Mouse (Mus musculus) v-Abl transformed pro-B cells (cell line): ENCODE results near the gene Rpl27a.

Experiments
- in situ Hi-C, 2 experiments: fragments of 400-800 bp; cut with MboI; formaldehyde crosslinking; loops; one replicate each; pipeline ENCODE4 v1.15.1; 2025; ENCODE audit not compliant: unreplicated experiment in 2 of 2

Gene Rpl27a

DNA sequence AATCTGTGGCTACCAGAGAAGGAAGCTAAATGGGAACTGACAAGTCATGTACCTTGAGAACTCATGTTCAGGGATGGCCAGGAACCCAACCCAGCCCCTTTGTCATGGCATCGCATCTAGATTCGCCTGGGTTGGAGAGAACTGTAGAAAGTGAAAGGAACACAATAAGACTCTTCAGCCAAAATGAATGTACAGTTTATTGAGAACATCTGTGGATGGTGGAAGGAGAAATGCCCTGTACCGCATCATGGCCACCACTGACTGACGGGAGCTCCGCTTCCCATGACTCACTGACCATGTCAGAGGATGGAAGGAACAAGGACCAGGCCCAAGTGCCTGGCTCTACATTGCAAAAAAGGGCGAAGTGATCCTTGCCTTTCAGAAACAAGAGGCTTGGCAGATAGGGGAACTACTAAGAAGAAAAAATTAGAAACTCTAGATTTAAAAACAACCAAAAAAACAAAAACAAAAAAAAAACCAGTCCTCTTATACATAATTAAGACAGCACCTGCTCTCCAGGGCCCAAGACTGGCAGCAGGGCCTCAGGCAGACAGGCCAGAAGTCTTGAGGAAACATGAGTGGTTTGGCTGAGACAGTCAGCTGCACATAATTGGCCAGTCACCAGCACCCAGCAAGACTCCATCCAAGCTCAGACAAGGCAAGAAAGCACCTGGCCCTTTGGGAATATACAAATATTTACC, 4.9 kb downstream of the Rpl27a start:
- in situ Hi-C loops = loop anchor here (25.0 kb wide), 2 partner anchors 538 to 1513 kb away; partner anchors contain the start of genes Ctr9 (in 2 of the 2) and Zfp143 (in 1 of the 2)

DNA sequence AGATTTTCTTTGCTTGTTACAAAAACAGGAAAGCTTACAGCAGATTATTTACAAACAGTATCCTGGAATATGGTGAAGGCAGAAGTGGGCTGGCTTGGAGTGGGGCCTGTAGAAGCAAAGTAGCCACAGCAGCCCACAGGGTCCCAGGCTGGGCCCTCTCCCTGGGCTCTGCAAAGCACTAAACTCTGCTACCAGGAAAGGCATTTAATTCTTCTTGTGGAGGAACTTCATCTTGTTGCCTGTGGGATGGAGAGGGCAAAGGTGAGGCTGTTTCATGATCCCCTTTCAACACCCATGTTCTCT, 5.4 kb downstream of the Rpl27a start:
- in situ Hi-C loops = loop anchor here (25.0 kb wide), 2 partner anchors 538 to 1513 kb away; partner anchors contain the start of genes Ctr9 (in 2 of the 2) and Zfp143 (in 1 of the 2)

DNA sequence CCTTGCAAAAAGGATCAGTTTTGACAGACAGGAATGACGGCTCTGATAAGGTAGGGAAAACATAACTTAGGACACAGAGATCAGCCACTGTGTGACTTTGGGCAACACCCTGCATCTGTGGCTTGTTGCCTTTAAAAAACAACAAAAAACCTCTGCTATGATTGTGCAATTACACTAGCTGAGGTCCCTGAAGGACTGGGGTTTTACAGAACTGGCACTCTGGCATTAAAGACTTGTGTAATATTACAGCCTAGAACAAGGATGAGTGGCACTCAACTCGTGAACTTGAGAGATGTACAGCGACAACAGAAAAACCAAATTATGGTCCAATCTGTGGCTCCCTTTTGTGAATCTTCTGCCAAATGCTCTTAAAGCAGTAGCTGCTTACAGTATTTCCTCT, 5.8 kb downstream of the Rpl27a start:
- in situ Hi-C loops = loop anchor here (5.0 to 25.0 kb wide), 4 partner anchors 93 to 1513 kb away; partner anchors contain the start of genes Ctr9 (in 2 of the 2), Dennd5a (in 1 of the 2) and Zfp143 (in 1 of the 2)

DNA sequence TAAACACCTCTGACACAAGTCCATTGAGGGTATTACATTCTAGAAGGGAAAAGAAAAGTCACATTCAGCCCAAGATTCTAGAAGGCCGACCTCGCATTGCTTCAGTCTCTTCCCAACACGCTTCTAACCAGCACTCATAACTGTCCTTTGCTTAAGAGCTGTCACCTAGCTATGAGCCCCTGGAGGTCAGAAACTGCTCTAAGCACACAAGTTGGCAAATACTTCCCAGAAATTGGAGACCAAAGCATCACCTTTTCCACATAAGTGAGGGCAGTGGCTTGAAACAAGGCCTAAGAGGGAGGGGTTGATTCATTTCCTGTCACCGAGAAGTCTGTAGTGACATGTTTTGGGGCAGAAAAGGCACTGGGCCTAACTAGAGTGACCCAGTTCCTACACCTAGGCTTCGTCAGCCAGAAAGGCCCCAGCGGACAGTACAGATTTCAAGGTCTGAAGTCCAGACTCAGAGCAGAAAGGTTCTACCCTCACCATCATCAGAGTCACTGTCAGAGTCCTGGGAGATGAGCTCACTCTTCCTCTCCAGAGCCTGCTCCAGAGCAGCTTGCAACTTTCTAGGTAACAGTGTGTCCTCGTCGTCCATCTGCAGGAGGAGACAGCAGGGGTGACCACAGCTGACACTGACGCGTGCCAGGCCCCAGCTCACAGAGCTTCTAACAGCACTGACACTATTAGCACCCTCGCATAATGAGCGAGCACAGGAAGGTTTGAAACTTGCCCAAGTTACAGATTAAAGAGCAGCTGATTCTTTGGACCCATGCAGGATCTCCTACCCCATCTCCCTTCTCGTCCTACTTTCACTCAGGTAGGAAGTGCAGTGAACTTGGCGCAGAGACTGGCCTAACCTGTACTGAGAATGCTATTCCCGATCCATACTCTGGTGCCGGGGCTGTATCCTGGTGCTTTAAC, 7.1 kb downstream of the Rpl27a start:
- in situ Hi-C loops = loop anchor here in 1 of 2 experiments (5.0 to 25.0 kb wide), 2 partner anchors 91 to 436 kb away; partner anchors contain the start of gene Dennd5a

DNA sequence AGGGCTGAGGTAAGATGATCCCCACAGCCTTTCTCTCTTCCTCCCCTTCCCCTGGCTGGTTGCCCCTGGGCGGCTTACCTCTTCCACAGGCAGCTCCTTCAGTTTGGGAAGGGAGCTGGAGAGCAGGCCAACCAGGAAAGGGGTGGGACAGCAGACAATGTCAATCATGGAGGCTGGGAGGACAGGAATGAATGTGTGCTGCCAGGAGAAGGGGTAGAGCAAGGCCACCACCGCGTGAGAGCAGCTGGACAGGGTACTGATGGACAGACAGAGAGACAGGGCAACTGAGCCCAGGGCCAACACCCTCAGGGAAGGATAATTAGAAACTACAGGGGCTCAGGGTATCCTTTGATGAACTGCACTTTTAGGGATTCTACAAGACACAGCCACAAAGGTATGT, 8.6 kb downstream of the Rpl27a start:
- in situ Hi-C loops = loop anchor here in 1 of 2 experiments (5.0 to 25.0 kb wide), 2 partner anchors 90 to 435 kb away; partner anchors contain the start of gene Dennd5a

DNA sequence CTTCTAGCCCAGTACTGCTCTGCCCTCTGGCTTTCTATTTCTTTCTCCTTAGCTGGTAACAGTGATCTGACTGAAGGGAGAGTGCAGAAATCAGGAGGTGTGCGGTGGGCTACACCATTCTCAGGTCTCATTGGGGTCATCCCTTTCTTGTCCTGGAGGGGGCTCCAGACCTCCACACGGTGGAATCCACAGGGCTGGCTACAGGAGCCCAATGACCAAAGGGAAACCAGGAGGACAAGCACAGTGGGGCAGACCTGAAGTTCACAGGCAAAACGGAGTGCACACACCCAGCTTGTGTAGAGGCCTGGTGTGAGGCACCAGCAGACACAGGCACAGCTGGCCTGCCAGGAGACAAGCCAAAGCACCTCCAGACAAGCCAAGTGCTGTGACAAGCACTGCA, 9.4 kb downstream of the Rpl27a start:
- in situ Hi-C loops = loop anchor here in 1 of 2 experiments (5.0 to 25.0 kb wide), 2 partner anchors 89 to 434 kb away; partner anchors contain the start of gene Dennd5a

DNA sequence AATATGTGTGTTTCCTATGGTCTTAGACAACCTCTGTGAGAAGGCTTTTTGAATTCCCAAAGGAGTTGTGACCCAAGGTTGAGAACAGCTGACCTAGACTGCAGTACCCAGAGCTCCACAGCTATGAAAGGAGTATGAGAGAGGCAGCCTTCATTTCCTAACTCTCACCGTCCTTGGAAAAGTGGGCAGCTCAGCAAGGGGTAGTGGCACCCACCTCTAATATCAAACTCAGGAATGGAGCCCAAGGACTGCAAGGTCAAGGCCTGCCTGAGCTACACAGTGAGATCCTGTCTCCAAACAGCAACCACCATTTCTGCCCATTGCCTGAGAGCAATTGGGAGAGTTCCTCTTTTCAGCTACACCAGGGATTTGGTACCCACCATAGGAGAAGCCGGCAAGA, 10.8 kb downstream of the Rpl27a start:
- in situ Hi-C loops = loop anchor here (5.0 to 25.0 kb wide), 3 partner anchors 88 to 433 kb away; partner anchors contain the start of gene Dennd5a (in 1 of the 2)

DNA sequence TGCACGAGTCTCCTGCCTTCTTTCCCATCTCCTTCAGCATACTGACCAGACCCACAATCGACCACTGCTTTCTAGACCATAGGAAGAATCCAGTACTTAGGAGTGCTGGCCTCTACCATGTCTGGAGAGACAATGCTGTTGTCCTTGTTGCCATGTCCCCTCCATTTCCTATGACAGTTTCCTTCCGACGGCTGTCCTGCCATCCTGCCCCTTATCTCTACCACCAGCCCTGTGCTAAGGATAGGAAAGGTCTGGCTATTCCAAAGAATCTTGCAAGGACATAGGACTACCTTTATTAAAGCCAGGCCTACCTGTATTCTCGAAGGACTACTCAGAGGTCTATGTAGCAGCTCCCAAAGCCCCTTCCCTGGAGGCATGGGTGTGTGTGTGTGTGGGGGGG, 12.6 kb downstream of the Rpl27a start:
- in situ Hi-C loops = loop anchor here (10.0 to 25.0 kb wide), 2 partner anchors 153 to 431 kb away; partner anchors contain the start of gene Dennd5a (in 1 of the 2)

DNA sequence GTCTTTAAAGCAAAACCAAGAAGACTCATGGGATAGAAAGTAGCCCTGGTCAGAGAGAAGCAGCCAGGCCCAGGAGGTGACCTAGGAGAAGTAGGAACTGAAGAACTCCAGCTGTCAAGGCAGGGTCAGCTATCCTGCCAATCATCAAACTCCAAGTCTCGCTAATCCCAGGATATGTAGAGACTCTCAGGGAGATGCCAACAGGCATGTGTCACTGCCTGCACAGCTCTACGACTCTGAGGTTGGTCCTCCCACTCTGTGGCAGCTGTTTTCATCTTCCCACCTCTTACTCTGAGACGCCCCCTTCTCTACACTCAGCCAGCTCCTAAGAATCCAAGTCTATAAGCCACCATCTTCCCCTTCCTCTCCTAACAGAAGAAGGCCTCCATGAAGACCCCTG, 13.7 kb downstream of the Rpl27a start:
- in situ Hi-C loops = loop anchor here (10.0 to 25.0 kb wide), 2 partner anchors 152 to 430 kb away; partner anchors contain the start of gene Dennd5a (in 1 of the 2)

DNA sequence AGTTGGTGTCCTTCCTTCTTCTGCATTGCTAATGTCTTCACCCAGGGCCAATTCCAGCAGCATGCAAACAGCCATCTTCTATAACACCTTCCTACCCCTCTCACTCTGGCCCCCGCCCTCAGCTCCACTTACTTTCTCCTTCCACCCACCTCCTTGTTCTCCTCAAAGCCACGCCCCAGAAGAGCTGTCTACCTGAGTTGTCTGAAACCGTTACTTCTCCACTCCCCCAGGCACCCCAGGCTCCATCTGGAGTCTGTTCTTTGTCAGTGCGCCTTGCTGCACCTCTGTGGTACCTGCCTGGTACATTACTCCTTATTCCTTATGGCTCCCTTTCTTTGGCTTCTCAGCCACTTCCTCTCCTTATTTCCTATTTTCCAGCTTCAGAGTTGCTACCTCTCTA, 14.2 kb downstream of the Rpl27a start:
- in situ Hi-C loops = loop anchor here (10.0 to 25.0 kb wide), 2 partner anchors 152 to 429 kb away; partner anchors contain the start of gene Dennd5a (in 1 of the 2)

DNA sequence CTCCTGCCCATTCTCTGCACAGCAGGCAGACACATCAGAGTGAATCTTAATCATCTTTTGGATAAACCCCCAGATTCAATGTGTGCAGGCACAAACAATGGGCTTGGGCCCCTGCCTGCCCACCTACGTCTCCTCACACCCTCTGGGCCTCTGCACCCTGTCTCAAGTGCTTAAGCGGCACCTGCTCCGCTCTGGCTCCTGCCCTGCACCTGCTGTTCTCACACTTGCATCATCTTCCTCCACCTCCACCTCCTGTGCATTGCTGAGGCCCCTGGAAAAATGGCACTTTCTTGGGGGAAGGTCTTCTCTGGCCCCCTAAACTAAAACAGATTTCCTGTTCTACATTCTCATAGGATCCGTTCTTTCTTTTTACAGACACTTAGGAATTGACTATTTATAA, 14.9 kb downstream of the Rpl27a start:
- in situ Hi-C loops = loop anchor here (10.0 to 25.0 kb wide), 2 partner anchors 151 to 428 kb away; partner anchors contain the start of gene Dennd5a (in 1 of the 2)

DNA sequence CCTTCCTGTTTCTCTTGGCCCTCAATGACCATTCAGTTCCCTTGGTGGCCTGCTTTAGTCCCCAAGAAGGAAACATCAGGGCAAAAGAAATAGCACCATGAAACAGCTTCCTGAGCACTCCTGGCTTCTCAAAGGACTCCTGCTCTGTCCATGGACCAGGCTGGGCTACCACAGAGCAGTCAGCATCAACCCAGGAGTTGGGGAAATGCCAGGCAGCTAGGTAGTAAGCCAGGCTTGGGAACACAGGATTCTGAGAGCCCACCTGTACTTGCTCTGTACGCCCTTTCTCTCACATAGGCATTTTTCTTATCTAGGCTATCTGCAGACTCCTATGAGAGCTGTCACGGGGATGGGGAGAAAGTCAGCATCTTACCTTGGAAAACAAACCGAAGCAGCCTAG, 16.0 kb downstream of the Rpl27a start:
- in situ Hi-C loops = loop anchor here (10.0 to 25.0 kb wide), 2 partner anchors 150 to 427 kb away; partner anchors contain the start of gene Dennd5a (in 1 of the 2)

DNA sequence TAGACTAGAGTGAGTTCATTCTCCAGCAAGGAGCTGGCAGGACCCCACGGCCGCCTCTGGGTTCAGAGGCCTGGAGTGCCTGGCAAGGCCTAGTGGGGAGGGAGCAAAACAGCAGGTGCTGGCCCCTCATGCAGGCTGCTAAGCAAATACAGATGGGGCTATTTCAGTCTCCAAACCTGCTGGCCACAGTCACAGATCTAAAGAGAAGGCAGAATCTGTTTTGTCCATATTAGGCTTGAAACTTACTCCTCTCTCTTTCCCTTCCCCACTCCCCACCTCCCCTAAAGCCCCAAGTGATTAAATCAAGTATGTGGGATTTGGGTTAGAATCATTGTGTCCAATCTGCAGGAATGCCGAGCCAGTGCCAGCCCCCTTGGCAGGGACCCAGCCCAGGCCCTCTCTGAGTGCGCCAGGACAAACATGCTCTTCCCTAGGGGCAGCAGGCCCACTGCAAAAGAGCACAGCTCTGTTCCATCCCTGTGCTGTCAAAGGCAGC, 17.6 kb downstream of the Rpl27a start:
- in situ Hi-C loops = loop anchor here (10.0 to 25.0 kb wide), 2 partner anchors 148 to 426 kb away; partner anchors contain the start of gene Dennd5a (in 1 of the 2)

DNA sequence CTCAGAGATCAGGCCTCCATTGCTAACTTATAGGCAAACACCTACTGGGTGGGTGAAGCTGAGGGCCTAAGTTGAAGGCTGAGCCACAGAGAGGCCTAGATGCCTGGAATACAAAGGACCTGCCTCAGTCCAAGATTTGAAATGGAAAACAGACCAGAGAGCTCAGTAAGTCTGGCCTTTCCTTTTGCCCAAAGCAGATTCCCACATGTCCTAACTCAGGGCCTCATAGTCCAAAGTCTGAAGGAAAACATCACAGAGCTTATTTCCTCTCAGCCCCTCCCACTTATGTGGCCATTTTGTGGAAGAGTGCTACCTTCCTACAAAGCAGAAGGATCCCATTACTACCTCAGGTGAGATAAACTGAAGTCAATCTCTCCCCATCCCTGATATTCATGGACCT, 22.0 kb downstream of the Rpl27a start:
- in situ Hi-C loops = loop anchor here in 1 of 2 experiments (25.0 kb wide), 1 partner anchor 421 kb away; the partner anchor contains the start of gene Dennd5a

DNA sequence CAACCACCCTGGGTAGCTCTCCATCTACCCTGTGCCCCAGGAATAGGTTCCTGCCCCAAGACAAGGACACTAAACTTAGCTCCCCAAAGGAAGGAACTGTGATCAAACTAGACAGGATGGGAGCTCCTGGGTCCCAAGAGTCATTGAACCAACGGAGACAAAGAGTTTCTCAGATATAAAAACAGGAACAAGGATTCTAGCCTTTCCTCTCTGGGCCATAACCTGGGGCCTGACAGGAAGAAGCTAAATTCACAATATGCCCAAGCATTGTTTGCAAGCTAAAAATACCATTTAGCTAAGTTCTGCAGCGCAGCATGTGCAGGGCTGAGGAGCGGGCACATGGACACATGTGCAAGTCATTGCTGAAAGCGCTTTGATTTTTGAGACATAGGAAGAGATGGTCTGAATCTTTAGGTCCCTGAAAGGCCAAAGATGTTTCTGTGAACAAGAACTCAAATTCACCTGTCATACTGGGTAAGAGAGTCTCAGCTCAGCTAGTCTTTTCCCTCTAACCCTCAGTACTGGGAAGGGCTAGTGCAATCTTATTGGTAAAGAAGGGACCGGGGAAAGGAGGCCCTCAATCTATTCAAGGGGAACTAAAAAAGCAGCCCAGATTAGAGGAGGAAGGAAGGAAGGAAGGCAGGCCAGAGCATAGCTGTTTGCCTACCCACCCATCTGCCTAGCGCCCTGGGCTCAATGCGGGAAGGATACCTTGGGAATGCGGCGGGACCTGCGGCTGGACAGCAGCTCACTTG, 22.8 kb downstream of the Rpl27a start:
- in situ Hi-C loops = loop anchor here in 1 of 2 experiments (25.0 kb wide), 1 partner anchor 421 kb away; the partner anchor contains the start of gene Dennd5a

DNA sequence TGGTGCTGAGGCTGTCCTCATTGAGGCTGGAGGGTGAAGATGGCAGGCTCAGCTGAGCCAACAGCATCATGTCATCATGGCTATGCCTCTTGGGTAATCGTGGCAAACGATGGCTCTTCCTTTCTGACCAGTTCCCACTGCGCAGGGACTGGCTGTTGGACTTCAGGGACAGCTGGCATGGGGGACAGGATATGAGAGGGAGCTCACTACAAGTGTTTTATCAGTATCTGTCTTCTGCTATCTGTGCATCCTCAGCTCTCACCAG, 23.3 kb downstream of the Rpl27a start:
- in situ Hi-C loops = loop anchor here in 1 of 2 experiments (25.0 kb wide), 1 partner anchor 420 kb away; the partner anchor contains the start of gene Dennd5a

DNA sequence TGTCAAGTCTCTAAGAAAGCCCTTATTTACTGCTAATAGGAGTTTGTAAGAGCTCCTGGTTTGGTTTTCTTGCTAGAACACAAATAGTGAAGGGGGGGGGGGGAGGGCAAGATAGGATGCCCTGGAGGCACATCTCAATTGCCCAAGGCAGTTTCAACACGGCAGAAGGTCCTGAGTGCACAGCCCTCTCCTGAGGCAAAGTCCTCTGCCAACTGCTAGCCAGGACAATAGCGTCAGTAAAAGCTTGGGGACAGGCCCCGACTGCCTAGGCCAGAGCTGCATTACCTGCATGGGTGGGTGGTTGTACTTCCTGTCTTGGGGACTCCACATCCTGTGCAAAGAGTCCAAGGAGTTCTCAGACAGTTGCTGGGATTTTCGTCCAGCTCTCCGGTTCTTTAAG, 25.8 kb downstream of the Rpl27a start:
- in situ Hi-C loops = loop anchor here in 1 of 2 experiments (25.0 kb wide), 1 partner anchor 418 kb away; the partner anchor contains the start of gene Dennd5a

DNA sequence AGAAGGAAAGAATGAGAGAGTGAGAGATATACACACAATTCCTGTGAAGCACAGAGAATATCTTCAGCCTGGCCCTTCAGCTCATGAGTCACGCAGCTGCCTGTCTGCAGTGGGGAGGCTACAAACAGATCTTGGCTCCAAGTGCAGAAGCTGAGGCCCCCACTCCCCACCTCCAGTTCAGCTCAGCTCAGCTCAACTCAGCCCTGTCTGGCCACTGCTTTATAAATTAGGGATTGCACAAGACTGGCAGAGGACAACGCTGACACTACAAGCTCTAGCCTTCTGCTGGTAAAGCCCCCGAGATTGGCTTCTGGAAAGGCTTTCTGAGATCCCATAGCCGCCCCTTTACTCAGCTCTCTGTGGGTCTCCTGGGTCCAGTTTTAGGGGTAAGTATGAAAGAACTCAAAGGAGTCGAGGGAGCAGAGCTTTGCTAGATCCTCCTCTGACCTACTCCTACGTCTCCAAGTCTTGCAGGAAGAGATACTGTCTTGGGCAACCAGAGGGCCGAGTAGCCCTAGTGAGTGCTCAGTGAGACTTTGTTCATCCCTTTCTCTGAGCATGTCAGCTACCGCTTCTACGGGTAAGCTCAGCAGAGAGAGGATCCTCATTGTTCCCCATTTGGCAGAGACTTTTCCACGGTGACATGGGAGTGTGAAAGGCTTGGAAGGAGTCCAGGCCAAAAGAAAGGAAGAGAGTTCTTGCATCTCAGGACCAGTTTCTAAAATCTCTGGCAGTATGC, 26.5 kb downstream of the Rpl27a start:
- in situ Hi-C loops = loop anchor here in 1 of 2 experiments (25.0 kb wide), 1 partner anchor 417 kb away; the partner anchor contains the start of gene Dennd5a
